Comparison of ENCODE assay signal across 20 mouse cellular contexts in genomic region chr8:108583867-108584661, GRCm38 (mm10).
DNase-seq lines count a peak whose midpoint lies in the region; ATAC-seq and TF ChIP-seq lines count a peak whose summit lies in the region.
"Had no signal": no experiment of that assay in that cellular context is flagged by ENCODE, and none has a peak within 500 bp of the region (broad histone marks: within the 10 kb centered on the region; RNA-seq: fewer than 3 reads in every experiment).

No protein-coding gene starts in this region.

- H3K9me3 ChIP-seq in lung, embryonic 15.5 days, result no peaks in the 10 kb centered on the region
- H3K9me3 ChIP-seq in limb, embryonic 10.5 days (replicated peaks), result no peaks in the 10 kb centered on the region
- no peaks in the 10 kb centered on the region; the same call in 1 of the 2 replicates for H3K9me3 ChIP-seq in kidney, embryonic 16.5 days (ENCODE audit: low read length)
- H3K9me3 ChIP-seq: heart, embryonic 13.5 days; neural tube, embryonic 13.5 days had no signal

- no peak for TF ChIP-seq CTCF in heart, adult 2 months (IDR thresholded peaks at IDR 0.05)

- H3K27ac ChIP-seq in heart, adult 2 months, result no peak overlapping the region
- no peak overlapping the region for H3K27ac ChIP-seq in lung, embryonic 15.5 days
- H3K27ac ChIP-seq in limb, embryonic 10.5 days, result peak overlapping the region; percentile 63
- H3K27ac ChIP-seq in kidney, embryonic 16.5 days (ENCODE audit: low read length), result no peak overlapping the region
- H3K27ac ChIP-seq: hindbrain, embryonic 14.5 days; neural tube, embryonic 13.5 days had no signal

- intact Hi-C loops in heart, adult 2 months (cut with DNase I), result no loop called here

- no peak overlapping the region for H3K4me2 ChIP-seq in lung, embryonic 15.5 days
- no peak overlapping the region for H3K4me2 ChIP-seq in kidney, embryonic 16.5 days (replicated peaks; ENCODE audit: low read depth, low read length)
- H3K4me2 ChIP-seq: heart, embryonic 13.5 days; hindbrain, embryonic 14.5 days; neural tube, embryonic 13.5 days had no signal

- 75% methylated on average over 9 of the region's 9 CpGs for WGBS in heart, adult 2 months
- WGBS in lung, embryonic 15.5 days, result 71% methylated on average over 9 of the region's 9 CpGs
- 54% methylated on average over 9 of the region's 9 CpGs for WGBS in limb, embryonic 10.5 days
- 60% methylated on average over 9 of the region's 9 CpGs for WGBS in kidney, embryonic 16.5 days

- DNase-seq in heart, adult 2 months, result peak; percentile 16 to 22
- DNase-seq in heart, adult 8-10 months (ENCODE audit: low spot score), result no peak
- DNase-seq in lung, postnatal 36 days, result no peak
- DNase-seq in adrenal gland, postnatal 14 days, result peak; percentile 79
- DNase-seq in limb, embryonic 10.5 days (ENCODE audit: low spot score), result no peak
- no peak for DNase-seq in kidney, adult 9 months
- DNase-seq: cerebellum, adult 11-12 months; cerebellum, postnatal 25 days; kidney, adult 11 months; kidney, postnatal 14 days; liver, postnatal 0 days; right cerebral cortex, adult 18-20 months; thymus, postnatal 25 days had no signal

- no peaks in the 10 kb centered on the region for H3K36me3 ChIP-seq in heart, adult 2 months (ENCODE audit: control insufficient read depth, insufficient read depth, low read length)
- H3K36me3 ChIP-seq in lung, embryonic 15.5 days, result no peaks in the 10 kb centered on the region
- no peaks in the 10 kb centered on the region for H3K36me3 ChIP-seq in limb, embryonic 10.5 days
- H3K36me3 ChIP-seq in kidney, embryonic 16.5 days (ENCODE audit: insufficient read depth, low read length), result no peaks in the 10 kb centered on the region
- H3K36me3 ChIP-seq: heart, embryonic 13.5 days; neural tube, embryonic 13.5 days had no signal

- no peak for TF ChIP-seq POLR2A in heart, adult 2 months (IDR thresholded peaks at IDR 0.05; ENCODE audit: insufficient read depth, low read depth, low read length)

- H3K9ac ChIP-seq in heart, adult 2 months (ENCODE audit: low read depth, low read length), result no peak overlapping the region
- H3K9ac ChIP-seq in lung, embryonic 15.5 days, result no peak overlapping the region
- H3K9ac ChIP-seq in kidney, embryonic 16.5 days (replicated peaks; ENCODE audit: low read length), result no peak overlapping the region
- H3K9ac ChIP-seq: heart, embryonic 13.5 days; hindbrain, embryonic 14.5 days; liver, postnatal 0 days; neural tube, embryonic 13.5 days had no signal

- no peaks in the 10 kb centered on the region for H3K27me3 ChIP-seq in heart, adult 2 months (ENCODE audit: control insufficient read depth, insufficient read depth, low read length)
- H3K27me3 ChIP-seq in lung, embryonic 15.5 days, result no peaks in the 10 kb centered on the region
- 0 out of 2 replicates have a peak, but pooled peaks cover 8% of the 10 kb centered on the region for H3K27me3 ChIP-seq in limb, embryonic 10.5 days (ENCODE audit: low read depth, poor library complexity, severe bottlenecking)
- no peaks in the 10 kb centered on the region for H3K27me3 ChIP-seq in kidney, embryonic 16.5 days (ENCODE audit: insufficient read depth, low read length)
- H3K27me3 ChIP-seq: heart, embryonic 13.5 days; neural tube, embryonic 13.5 days had no signal

- TF ChIP-seq EP300 in heart, adult 2 months (IDR thresholded peaks at IDR 0.05; ENCODE audit: insufficient read depth, low read depth, low read length), result no peak

- H3K4me1 ChIP-seq in heart, adult 2 months (ENCODE audit: control insufficient read depth, insufficient read depth, low read length), result no peaks in the 10 kb centered on the region; the same call in 1 of the 2 replicates
- H3K4me1 ChIP-seq in lung, embryonic 15.5 days, result 0 out of 2 replicates have a peak, but pooled peaks cover under 1% of the 10 kb centered on the region
- H3K4me1 ChIP-seq in limb, embryonic 10.5 days, result peaks cover 27% of the 10 kb centered on the region
- H3K4me1 ChIP-seq in kidney, embryonic 16.5 days (ENCODE audit: insufficient read depth, low read length), result no peaks in the 10 kb centered on the region
- H3K4me1 ChIP-seq: neural tube, embryonic 13.5 days had no signal

- no peaks in the 10 kb centered on the region for H3K79me2 ChIP-seq in heart, adult 2 months (replicated peaks; ENCODE audit: control insufficient read depth, insufficient read depth, low read length)

- peak; percentile 39; the same call in 1 of the 2 replicates for ATAC-seq in lung, embryonic 15.5 days (ENCODE audit: borderline replicate concordance, extremely low read depth, low FRiP score, low TSS enrichment)
- no peak for ATAC-seq in kidney, embryonic 16.5 days (ENCODE audit: low FRiP score, low TSS enrichment)
- ATAC-seq: forebrain, embryonic 16.5 days had no signal

- H3K4me3 ChIP-seq in heart, adult 2 months, result no peak overlapping the region
- H3K4me3 ChIP-seq in lung, embryonic 15.5 days, result no peak overlapping the region
- H3K4me3 ChIP-seq in limb, embryonic 10.5 days, result no peak overlapping the region
- no peak overlapping the region for H3K4me3 ChIP-seq in kidney, embryonic 16.5 days (ENCODE audit: low read length)
- H3K4me3 ChIP-seq: erythroblast, embryonic 14.5 days; heart, embryonic 13.5 days; neural tube, embryonic 13.5 days had no signal

Comparison
In these comparisons a context has a peak if more than half of its experiments do, and no peak if none do; other contexts are left out.
1. DNase-seq: peak in heart, adult 2 months (2 of 2) and adrenal gland, postnatal 14 days (single experiment); none in heart, adult 8-10 months (single experiment), lung, postnatal 36 days (single experiment), limb, embryonic 10.5 days (single experiment) and kidney, adult 9 months (single experiment).